Mouse (Mus musculus) lung, adult 2 months (tissue): ENCODE data around the gene Megf6.

ENCODE experiments used
- CTCF ChIP-seq: fragments of 200-500 bp; IDR thresholded peaks from 2 replicates; pipeline ENCODE4 v1.5.1; 2011; ENCODE audit warnings: mild to moderate bottlenecking, low read length, control low read depth; ENCODE audit not compliant: insufficient read depth
- POLR2A ChIP-seq: fragments of 200-500 bp; IDR thresholded peaks from 2 replicates; pipeline ENCODE4 v1.6.1; 2011; ENCODE audit warnings: low read depth, mild to moderate bottlenecking, control low read depth, low read length, borderline replicate concordance; ENCODE audit errors: extremely low read depth

DNA sequence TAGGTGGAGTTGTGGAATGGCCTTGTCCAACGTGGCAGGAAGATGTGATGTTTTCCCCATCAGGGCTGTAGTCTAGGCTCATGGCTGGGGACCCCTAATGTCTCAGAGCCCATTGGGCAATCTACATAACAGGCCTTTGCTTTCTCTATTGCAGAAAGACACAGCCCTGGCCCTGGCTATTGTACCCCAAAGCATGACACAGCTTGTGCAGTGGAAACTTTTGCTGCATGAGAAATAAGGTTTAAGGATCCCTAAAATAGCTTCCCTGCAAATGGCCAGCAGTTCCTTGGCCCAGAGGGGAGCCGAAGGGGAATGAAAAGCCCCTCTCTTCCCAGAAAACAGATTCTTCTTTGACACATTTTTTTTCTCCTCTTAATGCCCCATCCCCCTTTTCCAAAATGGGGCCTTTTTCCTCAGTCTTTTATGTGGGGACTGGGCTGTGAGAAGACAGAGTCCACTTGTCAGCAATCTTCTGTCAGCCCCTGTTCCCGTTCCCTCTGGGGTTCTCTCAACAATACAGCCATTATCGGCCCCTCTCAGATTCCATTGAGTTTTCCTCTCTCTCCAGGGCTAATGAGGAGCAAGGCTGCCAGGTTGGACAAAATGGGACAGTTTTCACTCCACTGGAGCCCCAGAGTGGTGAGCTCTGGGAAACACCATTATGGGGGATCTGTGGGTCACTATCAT, 142.5 kb downstream of the Megf6 start:
- TF ChIP-seq CTCF (no peak), POLR2A (no peak)
